Mouse (Mus musculus): ENCODE measurements at regions not wholly inside any gene's neighbourhood (a gene's known extent, or its start where the extent isn't known, plus 50 kb on each side); places are given as distances from the start of the nearest gene placed in this dataset.

- TF ChIP-seq CHD2 (IDR thresholded peaks at IDR 0.05; ENCODE audit: low read depth, low read length) (no peak), HCFC1 (IDR thresholded peaks at IDR 0.05; ENCODE audit: borderline replicate concordance, insufficient read depth, low read length) (no peak)
Observed at GRCm38 (mm10) chr11:86872537-86873405, 65.2 kb upstream of the Dhx40 start.
